Mouse (Mus musculus) liver, embryonic 11.5 days (tissue): ENCODE data around the gene Muc2. TPM values are rescaled to one million over a fixed set of nuclear protein-coding genes. Genes with fewer than 3 reads are reported as not detected.
"Not testable (repeated sequence)": the region's sequence is repeated elsewhere in the genome, so short reads cannot be mapped to it uniquely, and the experiment has no call there.

Source experiments
- ATAC-seq: fragments of 200-750 bp; cut with Nextera tagmentation; replicated peaks from 2 replicates; pipeline ENCODE4 v1.8.0; 2017; ENCODE audit warnings: moderate number of reproducible peaks, mild to moderate bottlenecking, moderate TSS enrichment, moderate library complexity; ENCODE audit not compliant: low FRiP score
- DNase-seq: peaks from one replicate; pipeline ENCODE4 v3.0.0-alpha.2; 2017; ENCODE audit warnings: low spot score
- H3K27ac ChIP-seq: fragments of 300-500 bp; sonication (generic); 2 replicates; pipeline ENCODE4 v1.5.1; 2014; ENCODE audit warnings: mild to moderate bottlenecking, low read depth, low read length, control low read depth
- H3K27me3 ChIP-seq: fragments of 300-500 bp; sonication (generic); replicated peaks from 2 replicates; pipeline ENCODE4 v1.6.1; 2014; ENCODE audit warnings: low read length, mixed read lengths; ENCODE audit not compliant: control insufficient read depth, insufficient read depth
- H3K36me3 ChIP-seq: fragments of 300-500 bp; sonication (generic); 2 replicates; pipeline ENCODE4 v1.6.1; 2014; ENCODE audit warnings: mild to moderate bottlenecking, low read length, moderate library complexity, mixed read lengths; ENCODE audit not compliant: control insufficient read depth, insufficient read depth
- H3K4me1 ChIP-seq: fragments of 300-500 bp; sonication (generic); replicated peaks from 2 replicates; pipeline ENCODE4 v1.6.1; 2014; ENCODE audit warnings: low read length, mixed read lengths; ENCODE audit not compliant: control insufficient read depth, insufficient read depth
- H3K4me2 ChIP-seq: fragments of 300-500 bp; sonication (generic); 2 replicates; pipeline ENCODE4 v1.6.1; 2014; ENCODE audit warnings: mild to moderate bottlenecking, control low read depth, moderate library complexity
- H3K4me3 ChIP-seq: fragments of 300-500 bp; sonication (generic); 2 replicates; pipeline ENCODE4 v1.5.1; 2014; ENCODE audit warnings: low read depth, low read length, control low read depth
- H3K9ac ChIP-seq: fragments of 300-500 bp; sonication (generic); 2 replicates; pipeline ENCODE4 v1.6.1; 2014; ENCODE audit warnings: low read depth, low read length, control low read depth
- H3K9me3 ChIP-seq: fragments of 300-500 bp; sonication (generic); 2 replicates; pipeline ENCODE4 v1.6.1; 2016; ENCODE audit warnings: low read length, inconsistent platforms, mixed read lengths; ENCODE audit not compliant: control insufficient read depth
- WGBS: fragments of 180-500 bp; shearing (Covaris S2); extraction: QIAGEN DNeasy Blood & Tissue Kit; methylation state at CpG from one replicate; pipeline ENCODE4 v1.1.7; 2014; 5-methylcytosine and 5-hydroxymethylcytosine counted together
- polyA plus RNA-seq: library from polyadenylated mRNA; unstranded; fragments of >200 nt; fragmentation: Nextera tagmentation; extraction: Ambion mirVana; gene quantifications from 2 replicates; pipeline ENCODE4 v1.2.1, GENCODE M21; 2014

Muc2 gene
- polyA plus RNA-seq, 1 experiment from 2014 or later = 0.22 TPM

DNA sequence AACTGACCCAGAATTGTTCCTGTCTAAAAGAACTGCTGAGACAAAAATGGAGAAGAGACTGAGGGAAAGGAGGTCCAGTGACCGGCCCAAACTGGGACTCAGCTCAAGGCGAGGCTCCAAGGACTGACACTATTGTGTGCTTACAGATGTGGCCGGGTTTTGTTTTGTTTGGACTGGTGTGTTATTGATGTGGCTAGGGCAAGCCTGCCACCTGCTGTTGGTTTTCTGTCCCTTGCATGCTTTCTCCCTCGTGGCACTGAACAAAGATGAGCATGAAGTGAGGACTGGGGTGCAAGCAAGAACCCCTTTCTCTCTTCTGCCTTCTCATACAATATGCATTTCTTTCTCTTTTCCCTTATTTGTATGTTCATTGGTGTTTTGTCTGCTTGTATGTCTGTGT, 23.9 kb upstream of the Muc2 start:
- Histone ChIP-seq H3K4me1 (peaks cover under 1% of the 10 kb centered on the region), H3K27me3 (no peaks in the 10 kb centered on the region), H3K27ac (no peak overlapping the region), H3K9ac (no peak overlapping the region), H3K4me2 (no peak overlapping the region), H3K9me3 (no peaks in the 10 kb centered on the region), H3K4me3 (no peak overlapping the region), H3K36me3 (no peaks in the 10 kb centered on the region)
- DNase-seq = no peak
- peak; percentile 71 for ATAC-seq
- 22% methylated on average over 4 of the region's 4 CpGs for WGBS

DNA sequence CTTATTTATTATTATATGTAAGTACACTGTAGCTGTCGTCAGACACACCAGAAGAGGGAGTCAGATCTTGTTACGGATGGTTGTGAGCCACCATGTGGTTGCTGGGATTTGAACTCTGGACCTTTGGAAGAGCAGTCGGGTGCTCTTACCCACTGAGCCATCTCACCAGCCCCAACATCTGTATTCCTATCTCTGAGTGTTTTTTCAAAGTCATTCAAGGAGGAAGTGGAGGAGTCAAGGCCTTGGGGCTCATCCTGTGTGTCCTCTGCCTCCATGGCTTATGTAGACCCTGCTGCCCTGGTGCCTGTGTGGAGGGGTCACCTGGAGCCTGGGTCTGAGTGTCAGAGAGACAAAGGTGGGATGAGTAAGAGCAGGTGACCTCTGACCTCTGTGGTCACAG, 21.0 kb upstream of the Muc2 start:
- H3K4me3 ChIP-seq, H3K36me3 ChIP-seq, ATAC-seq, H3K27ac ChIP-seq, H3K9me3 ChIP-seq, H3K27me3 ChIP-seq, H3K9ac ChIP-seq, H3K4me2 ChIP-seq, DNase-seq: not testable (repeated sequence)
- 79% methylated on average over 3 of the region's 3 CpGs for WGBS
- H3K4me1 ChIP-seq = peaks cover 10% of the 10 kb centered on the region

DNA sequence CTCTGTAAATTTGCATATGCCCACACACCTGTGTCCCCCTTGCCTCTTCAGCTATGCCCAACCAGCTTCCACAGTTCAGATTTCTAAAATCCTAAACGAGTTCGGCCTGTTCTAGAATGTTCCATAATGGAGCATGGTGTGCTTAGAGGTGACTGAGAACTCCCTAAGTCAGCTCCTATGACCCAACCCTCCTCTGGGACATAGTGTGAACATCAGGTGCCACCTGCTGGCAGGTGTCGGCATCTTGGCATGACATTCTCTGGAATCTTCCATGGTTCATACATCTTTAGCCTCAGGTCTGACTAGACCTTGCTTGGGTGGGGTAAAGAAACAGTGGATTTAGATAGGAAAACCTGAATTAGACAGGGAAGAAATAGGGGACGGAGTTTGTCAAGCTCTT, 19.1 kb upstream of the Muc2 start:
- Histone ChIP-seq H3K9me3 (no peaks in the 10 kb centered on the region), H3K27me3 (no peaks in the 10 kb centered on the region), H3K27ac (0 out of 2 replicates have a peak overlapping the region, but pooled peaks have one; percentile 14), H3K4me3 (no peak overlapping the region), H3K9ac (no peak overlapping the region), H3K4me2 (no peak overlapping the region), H3K36me3 (no peaks in the 10 kb centered on the region), H3K4me1 (peaks cover 10% of the 10 kb centered on the region)
- 71% methylated on average over 4 of the region's 4 CpGs for WGBS
- DNase-seq (no peak), ATAC-seq (0 out of 2 replicates have a peak, but pooled peaks have one; percentile 29)

DNA sequence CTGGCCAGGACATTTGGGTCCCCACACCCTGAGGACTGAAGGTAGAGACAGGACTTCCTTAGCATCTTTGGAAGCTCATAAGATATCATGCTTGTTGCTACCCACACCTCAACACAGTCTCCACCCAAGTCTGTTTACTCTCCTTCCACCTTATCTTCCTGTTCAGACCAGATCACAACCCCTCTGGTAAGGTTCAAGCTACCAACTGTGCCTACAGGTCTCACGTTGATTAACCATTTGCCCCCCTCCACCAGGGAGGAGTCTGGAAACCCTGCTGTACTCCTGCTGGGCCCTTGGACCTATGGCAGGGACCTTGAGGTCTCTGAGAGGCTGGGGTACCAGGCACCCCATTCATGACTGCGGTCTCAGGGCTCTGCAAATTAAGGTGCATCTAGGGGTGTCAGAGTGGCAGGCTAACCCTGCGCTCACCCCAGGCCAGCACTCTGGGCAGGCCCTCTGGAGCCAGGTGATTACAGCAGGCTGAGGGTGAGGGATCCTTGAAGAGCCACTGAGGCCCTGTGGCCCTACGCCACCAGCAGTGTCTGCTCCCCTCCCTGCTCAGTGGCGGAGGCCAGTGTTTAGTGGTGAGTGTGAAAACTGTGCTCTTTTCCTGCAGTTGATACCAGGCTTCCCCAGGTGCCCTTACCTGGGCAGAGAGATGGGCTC, 18.4 kb upstream of the Muc2 start:
- Histone ChIP-seq H3K9me3 (no peaks in the 10 kb centered on the region), H3K4me3 (no peak overlapping the region), H3K9ac (peak overlapping the region; percentile 23; the same call in 1 of the 2 replicates), H3K27ac (peak overlapping the region; percentile 51), H3K4me1 (peaks cover 10% of the 10 kb centered on the region), H3K36me3 (no peaks in the 10 kb centered on the region), H3K27me3 (no peaks in the 10 kb centered on the region), H3K4me2 (peak overlapping the region; percentile 15; the same call in 1 of the 2 replicates)
- DNase-seq (no peak), ATAC-seq (peak; percentile 91)
- WGBS = 64% methylated on average over 5 of the region's 5 CpGs

DNA sequence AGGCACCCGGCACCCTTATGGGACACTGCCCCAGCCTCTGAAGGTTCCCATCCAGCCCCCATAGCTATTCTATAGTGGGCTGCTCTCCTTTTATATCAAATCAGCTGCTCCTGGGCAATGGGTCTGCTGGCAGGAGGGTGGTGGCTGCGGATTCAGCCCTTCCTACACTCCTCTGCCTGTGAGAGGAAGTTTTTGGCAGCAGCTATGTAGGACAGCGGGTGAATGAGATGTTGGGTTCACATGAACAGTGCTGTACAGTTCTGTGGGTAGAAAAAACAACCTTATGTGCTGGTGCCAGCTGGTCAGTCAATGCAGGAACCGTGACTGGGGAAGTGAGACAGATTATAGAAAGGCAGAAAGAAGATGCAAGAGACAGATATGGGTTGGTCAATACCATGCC, 11.2 kb upstream of the Muc2 start:
- Histone ChIP-seq H3K4me2 (no peak overlapping the region), H3K4me1 (no peaks in the 10 kb centered on the region), H3K4me3 (no peak overlapping the region), H3K36me3 (no peaks in the 10 kb centered on the region), H3K9ac (no peak overlapping the region), H3K27ac (no peak overlapping the region), H3K27me3 (0 out of 2 replicates have a peak, but pooled peaks cover 2% of the 10 kb centered on the region), H3K9me3 (no peaks in the 10 kb centered on the region)
- WGBS = 65% methylated on average over 4 of the region's 4 CpGs
- no peak for ATAC-seq
- DNase-seq = no peak

DNA sequence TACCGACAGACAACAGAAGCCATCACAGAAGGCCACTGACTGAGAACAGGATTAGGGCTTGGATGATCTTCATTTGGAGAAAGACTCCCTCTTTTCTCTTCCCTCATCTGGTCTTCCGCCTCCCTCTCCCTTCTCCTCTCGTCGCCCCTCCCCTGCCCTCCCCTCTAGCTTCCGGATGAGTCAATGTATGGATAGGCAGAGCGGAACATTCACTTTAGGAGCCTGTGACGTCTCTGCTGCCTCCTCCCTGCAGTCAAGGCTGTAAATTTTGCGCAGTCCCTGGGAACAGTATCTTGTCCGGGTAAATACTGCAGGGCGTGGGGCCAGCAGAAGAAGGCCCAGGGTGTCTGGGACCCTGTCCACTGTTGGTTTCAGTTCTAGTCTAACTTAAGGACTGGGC, 2.8 kb upstream of the Muc2 start:
- Histone ChIP-seq H3K9ac (no peak overlapping the region), H3K4me3 (no peak overlapping the region), H3K27me3 (peaks cover under 1% of the 10 kb centered on the region; the same call in 1 of the 2 replicates), H3K4me1 (no peaks in the 10 kb centered on the region), H3K4me2 (no peak overlapping the region), H3K9me3 (no peaks in the 10 kb centered on the region), H3K27ac (no peak overlapping the region), H3K36me3 (no peaks in the 10 kb centered on the region)
- ATAC-seq (no peak), DNase-seq (no peak)
- 52% methylated on average over 10 of the region's 10 CpGs for WGBS

DNA sequence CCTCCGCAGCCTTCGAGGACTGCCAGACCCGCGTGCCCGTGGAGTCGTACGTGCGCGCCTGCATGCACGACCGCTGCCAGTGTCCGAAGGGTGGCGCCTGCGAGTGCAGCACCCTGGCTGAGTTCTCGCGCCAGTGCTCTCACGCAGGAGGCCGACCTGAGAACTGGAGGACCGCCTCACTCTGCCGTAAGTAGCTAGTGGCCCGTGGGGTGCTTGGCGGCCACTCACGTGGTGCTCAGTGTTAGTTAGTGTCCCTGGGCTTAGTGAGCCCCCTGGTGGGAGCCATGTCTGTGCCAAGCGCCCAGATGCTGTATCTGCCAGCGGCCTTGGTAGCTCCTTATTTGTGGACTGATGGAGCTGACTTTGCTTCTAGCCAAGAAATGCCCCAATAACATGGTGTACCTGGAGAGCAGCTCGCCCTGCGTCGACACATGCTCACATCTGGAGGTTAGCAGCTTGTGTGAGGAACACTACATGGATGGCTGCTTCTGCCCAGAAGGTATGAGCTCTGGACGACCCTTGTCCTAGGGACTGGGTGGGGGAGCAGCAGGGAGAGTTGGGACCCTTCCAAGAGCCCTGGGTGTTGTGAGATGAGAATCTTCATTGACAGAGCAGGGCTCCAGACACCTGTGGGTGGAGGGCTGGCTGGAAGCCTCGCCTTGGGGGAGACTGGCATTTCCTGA, 3.6 kb downstream of the Muc2 start:
- no peak overlapping the region for H3K9ac ChIP-seq
- no peak overlapping the region for H3K4me3 ChIP-seq
- DNase-seq = no peak
- H3K9me3 ChIP-seq = no peaks in the 10 kb centered on the region
- no peaks in the 10 kb centered on the region for H3K36me3 ChIP-seq
- H3K27me3 ChIP-seq = peaks cover 7% of the 10 kb centered on the region
- 33% methylated on average over 30 of the region's 30 CpGs for WGBS
- H3K4me1 ChIP-seq = no peaks in the 10 kb centered on the region
- peak overlapping the region; percentile 42 for H3K4me2 ChIP-seq
- no peak overlapping the region for H3K27ac ChIP-seq
- ATAC-seq = no peak

DNA sequence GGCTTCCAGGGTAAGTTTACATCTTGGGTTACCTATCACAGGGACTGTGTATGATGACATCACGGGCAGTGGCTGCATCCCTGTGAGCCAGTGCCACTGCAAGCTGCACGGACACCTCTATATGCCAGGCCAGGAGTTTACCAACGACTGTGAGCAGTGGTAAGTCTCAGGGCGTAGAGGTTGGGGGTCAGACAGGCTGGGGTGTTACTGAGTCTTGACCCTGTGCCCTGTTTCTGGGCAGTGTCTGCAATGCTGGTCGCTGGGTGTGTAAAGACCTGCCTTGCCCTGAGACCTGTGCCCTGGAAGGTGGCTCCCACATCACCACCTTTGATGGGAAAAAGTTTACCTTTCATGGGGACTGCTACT, 4.1 kb downstream of the Muc2 start:
- Histone ChIP-seq H3K9me3 (no peaks in the 10 kb centered on the region), H3K27me3 (peaks cover 7% of the 10 kb centered on the region), H3K36me3 (no peaks in the 10 kb centered on the region), H3K27ac (no peak overlapping the region), H3K4me3 (no peak overlapping the region), H3K4me2 (no peak overlapping the region), H3K9ac (no peak overlapping the region), H3K4me1 (no peaks in the 10 kb centered on the region)
- WGBS = 62% methylated on average over 5 of the region's 5 CpGs
- no peak for DNase-seq
- no peak for ATAC-seq

DNA sequence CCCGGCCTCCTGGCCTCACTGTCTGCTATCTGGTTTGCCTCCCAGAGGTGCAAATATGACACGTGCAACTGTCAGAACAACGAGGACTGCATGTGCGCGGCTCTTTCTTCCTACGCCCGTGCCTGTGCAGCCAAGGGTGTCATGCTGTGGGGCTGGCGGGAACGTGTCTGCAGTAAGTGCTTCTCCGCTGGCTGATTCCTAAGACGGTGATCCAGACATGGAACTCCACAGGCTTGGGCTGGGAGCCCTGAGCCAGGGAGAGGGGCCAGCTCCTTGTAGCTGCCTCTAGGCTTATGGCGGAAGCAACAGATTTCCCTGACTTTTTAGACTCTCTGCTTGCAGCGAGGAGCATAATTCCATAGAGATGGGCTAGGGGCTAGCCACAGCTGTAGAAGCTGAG, 6.4 kb downstream of the Muc2 start:
- H3K27me3 ChIP-seq = peaks cover 7% of the 10 kb centered on the region
- 80% methylated on average over 13 of the region's 13 CpGs for WGBS

More for the DNA sequence above, 6.4 kb downstream of the Muc2 start:
- Histone ChIP-seq H3K27ac (no peak overlapping the region), H3K4me3 (no peak overlapping the region), H3K4me2 (no peak overlapping the region), H3K9ac (no peak overlapping the region), H3K36me3 (no peaks in the 10 kb centered on the region), H3K4me1 (no peaks in the 10 kb centered on the region), H3K9me3 (no peaks in the 10 kb centered on the region)
- ATAC-seq (no peak), DNase-seq (no peak)
